In the genomic region with DNA sequence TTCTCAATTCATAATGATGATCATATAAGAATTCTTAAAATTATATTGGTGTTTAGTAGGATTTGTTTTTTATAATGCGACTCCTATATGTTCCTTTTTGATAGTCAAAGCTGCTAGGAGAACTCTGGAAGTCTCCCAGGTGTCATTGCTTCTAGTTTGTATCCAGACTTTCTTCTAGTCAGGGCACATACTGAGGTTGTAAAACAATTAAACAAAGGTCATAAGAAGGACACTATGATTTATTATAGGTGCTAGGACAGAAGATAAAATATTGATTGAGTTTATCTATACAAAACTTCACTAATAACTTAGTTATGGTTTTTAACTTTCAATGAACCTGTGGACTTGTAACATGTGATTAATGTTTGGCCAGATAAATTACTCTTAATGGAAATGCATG, we compare ENCODE assay signal across 21 mouse cellular contexts.
DNase-seq lines count a peak whose midpoint lies in the region; ATAC-seq and TF ChIP-seq lines count a peak whose summit lies in the region.
"Had no signal": no experiment of that assay in that cellular context is flagged by ENCODE, and none has a peak within 500 bp of the region (broad histone marks: within the 10 kb centered on the region; RNA-seq: fewer than 3 reads in every experiment).

No protein-coding gene starts in this region.

- no peak for TF ChIP-seq CTCF in intestine, postnatal 0 days (IDR thresholded peaks at IDR 0.05; ENCODE audit: low read depth)

- peak; percentile 36 for DNase-seq in heart, adult 11 months
- no peak for DNase-seq in lung, adult 18-20 months
- DNase-seq: adrenal gland, adult 2 months; adrenal gland, adult 8-10 months; adrenal gland, postnatal 10 days; adrenal gland, postnatal 14 days; adrenal gland, postnatal 25 days; adrenal gland, postnatal 36 days; B cell, adult 2 months; cerebellum, adult 11 months; cerebellum, adult 11-12 months; cerebellum, adult 18-20 months had no signal

- no peak overlapping the region for H3K4me2 ChIP-seq in heart, embryonic 12.5 days
- no peak overlapping the region for H3K4me2 ChIP-seq in intestine, embryonic 15.5 days (replicated peaks)
- no peak overlapping the region for H3K4me2 ChIP-seq in intestine, postnatal 0 days (replicated peaks; ENCODE audit: low read depth)
- H3K4me2 ChIP-seq in intestine, embryonic 16.5 days (ENCODE audit: low read depth, low read length): no peak overlapping the region

- ATAC-seq in heart, embryonic 12.5 days (ENCODE audit: insufficient number of reproducible peaks, low FRiP score): no peak
- ATAC-seq in intestine, embryonic 15.5 days: peak; percentile 82
- no peak for ATAC-seq in intestine, postnatal 0 days
- ATAC-seq in intestine, embryonic 16.5 days: peak; percentile 74
- ATAC-seq: activated CD4-positive, CD25-positive, alpha-beta regulatory T cell, adult 4 months; CD4-positive, CD25-positive, alpha-beta regulatory T cell, adult 4 months; Patski had no signal

- no peak overlapping the region for H3K27ac ChIP-seq in heart, embryonic 12.5 days (ENCODE audit: poor library complexity, severe bottlenecking)
- H3K27ac ChIP-seq in intestine, embryonic 15.5 days: no peak overlapping the region
- no peak overlapping the region for H3K27ac ChIP-seq in intestine, postnatal 0 days (ENCODE audit: low read depth, low read length)
- no peak overlapping the region for H3K27ac ChIP-seq in intestine, embryonic 16.5 days (ENCODE audit: low read length)

- H3K9ac ChIP-seq in heart, embryonic 12.5 days: no peak overlapping the region
- H3K9ac ChIP-seq in intestine, embryonic 15.5 days: no peak overlapping the region
- H3K9ac ChIP-seq in intestine, postnatal 0 days (ENCODE audit: low read depth, low read length): no peak overlapping the region
- no peak overlapping the region for H3K9ac ChIP-seq in intestine, embryonic 16.5 days (ENCODE audit: low read depth, low read length)

- H3K4me1 ChIP-seq in heart, embryonic 12.5 days (replicated peaks): no peaks in the 10 kb centered on the region
- H3K4me1 ChIP-seq in intestine, embryonic 15.5 days (replicated peaks): no peaks in the 10 kb centered on the region
- H3K4me1 ChIP-seq in intestine, postnatal 0 days (replicated peaks; ENCODE audit: control insufficient read depth, insufficient read depth, low read length): no peaks in the 10 kb centered on the region
- H3K4me1 ChIP-seq in intestine, embryonic 16.5 days (ENCODE audit: control insufficient read depth, insufficient read depth, low read length): no peaks in the 10 kb centered on the region

- H3K36me3 ChIP-seq in heart, embryonic 12.5 days: no peaks in the 10 kb centered on the region
- H3K36me3 ChIP-seq in intestine, embryonic 15.5 days: no peaks in the 10 kb centered on the region
- H3K36me3 ChIP-seq in intestine, postnatal 0 days (ENCODE audit: control insufficient read depth, insufficient read depth): no peaks in the 10 kb centered on the region
- H3K36me3 ChIP-seq in intestine, embryonic 16.5 days (ENCODE audit: control insufficient read depth, insufficient read depth, low read length): no peaks in the 10 kb centered on the region
- H3K36me3 ChIP-seq: G1E had no signal

- H3K9me3 ChIP-seq in heart, embryonic 12.5 days (replicated peaks): peaks cover 10% of the 10 kb centered on the region
- H3K9me3 ChIP-seq in intestine, embryonic 15.5 days: no peaks in the 10 kb centered on the region
- H3K9me3 ChIP-seq in intestine, postnatal 0 days (ENCODE audit: control insufficient read depth): no peaks in the 10 kb centered on the region
- no peaks in the 10 kb centered on the region for H3K9me3 ChIP-seq in intestine, embryonic 16.5 days (ENCODE audit: control insufficient read depth, low read length)

- no peaks in the 10 kb centered on the region for H3K27me3 ChIP-seq in heart, embryonic 12.5 days (replicated peaks)
- H3K27me3 ChIP-seq in intestine, embryonic 15.5 days (replicated peaks): no peaks in the 10 kb centered on the region
- H3K27me3 ChIP-seq in intestine, postnatal 0 days (replicated peaks; ENCODE audit: control insufficient read depth, insufficient read depth, low read length): no peaks in the 10 kb centered on the region
- no peaks in the 10 kb centered on the region for H3K27me3 ChIP-seq in intestine, embryonic 16.5 days (replicated peaks; ENCODE audit: control insufficient read depth, insufficient read depth, low read length)
- H3K27me3 ChIP-seq: CH12.LX, Patski had no signal

- H3K4me3 ChIP-seq in heart, embryonic 12.5 days: no peak overlapping the region
- no peak overlapping the region for H3K4me3 ChIP-seq in intestine, embryonic 15.5 days (replicated peaks)
- no peak overlapping the region for H3K4me3 ChIP-seq in intestine, postnatal 0 days (ENCODE audit: low read depth, low read length)
- H3K4me3 ChIP-seq in intestine, embryonic 16.5 days (ENCODE audit: low read length): no peak overlapping the region

- 59% methylated on average over 1 of the region's 1 CpGs for WGBS in heart, embryonic 12.5 days
- WGBS in intestine, embryonic 15.5 days: 46% methylated on average over 1 of the region's 1 CpGs
- WGBS in intestine, postnatal 0 days: 40% methylated on average over 1 of the region's 1 CpGs
- WGBS in intestine, embryonic 16.5 days: 50% methylated on average over 1 of the region's 1 CpGs

Comparison
In these comparisons a context has a peak if more than half of its experiments do, and no peak if none do; other contexts are left out.
1. ATAC-seq: peak in intestine, embryonic 15.5 days (single experiment) and intestine, embryonic 16.5 days (single experiment); none in heart, embryonic 12.5 days (single experiment) and intestine, postnatal 0 days (single experiment).